19 mouse cellular contexts compared by ENCODE assay signal in the genomic region with DNA sequence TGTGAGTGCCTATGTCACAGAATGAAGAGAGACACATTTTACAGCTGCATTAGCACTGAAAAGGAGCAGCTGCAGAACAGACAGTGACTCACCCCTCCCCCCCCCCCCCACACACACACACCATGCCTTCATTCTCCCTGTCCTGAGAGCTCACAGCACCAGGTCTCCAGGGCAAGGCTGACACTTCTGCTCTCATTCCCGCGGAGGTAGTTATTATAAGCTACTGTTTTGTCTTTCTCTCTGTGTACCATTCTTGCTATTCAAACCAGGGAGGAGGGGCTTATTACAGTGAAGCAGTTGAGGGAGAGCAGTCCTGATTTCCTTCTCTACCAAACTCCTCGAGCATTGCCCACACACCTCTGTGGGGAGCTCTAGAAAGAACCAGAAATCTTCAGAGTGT. TPM values are rescaled to one million over a fixed set of nuclear protein-coding genes. Genes with fewer than 3 reads are reported as not detected.
DNase-seq lines count a peak whose midpoint lies in the region; ATAC-seq and TF ChIP-seq lines count a peak whose summit lies in the region.
"Had no signal": no experiment of that assay in that cellular context is flagged by ENCODE, and none has a peak within 500 bp of the region (broad histone marks: within the 10 kb centered on the region; RNA-seq: fewer than 3 reads in every experiment).

No protein-coding gene starts in this region.

- 39% methylated on average over 3 of the region's 3 CpGs for WGBS in midbrain, embryonic 12.5 days
- WGBS in midbrain, embryonic 10.5 days, result 46% methylated on average over 3 of the region's 3 CpGs
- WGBS in forebrain, embryonic 15.5 days, result 13% methylated on average over 3 of the region's 3 CpGs
- 3% methylated on average over 3 of the region's 3 CpGs for WGBS in neural tube, embryonic 13.5 days
- 20% methylated on average over 3 of the region's 3 CpGs for WGBS in kidney, embryonic 14.5 days

- no peaks in the 10 kb centered on the region for H3K36me3 ChIP-seq in midbrain, embryonic 12.5 days
- no peaks in the 10 kb centered on the region for H3K36me3 ChIP-seq in midbrain, embryonic 10.5 days
- H3K36me3 ChIP-seq in forebrain, embryonic 15.5 days, result no peaks in the 10 kb centered on the region
- no peaks in the 10 kb centered on the region for H3K36me3 ChIP-seq in neural tube, embryonic 13.5 days
- no peaks in the 10 kb centered on the region for H3K36me3 ChIP-seq in kidney, embryonic 14.5 days (ENCODE audit: control insufficient read depth, insufficient read depth, low read length)
- H3K36me3 ChIP-seq: heart, embryonic 12.5 days; limb, embryonic 13.5 days had no signal

- no peak overlapping the region for H3K27ac ChIP-seq in midbrain, embryonic 12.5 days (replicated peaks)
- H3K27ac ChIP-seq in midbrain, embryonic 10.5 days (replicated peaks), result no peak overlapping the region
- H3K27ac ChIP-seq in forebrain, embryonic 15.5 days (replicated peaks), result no peak overlapping the region
- H3K27ac ChIP-seq in neural tube, embryonic 13.5 days (replicated peaks), result no peak overlapping the region
- no peak overlapping the region for H3K27ac ChIP-seq in kidney, embryonic 14.5 days (ENCODE audit: low read depth, low read length)
- H3K27ac ChIP-seq: limb, embryonic 13.5 days had no signal

- peak; percentile 71 for ATAC-seq in midbrain, embryonic 12.5 days (ENCODE audit: low FRiP score, low read depth)
- ATAC-seq in forebrain, embryonic 15.5 days (replicated peaks), result peak; percentile 35; the same call in 1 of the 2 replicates
- peak; percentile 86 for ATAC-seq in neural tube, embryonic 13.5 days (ENCODE audit: low read depth)
- ATAC-seq in kidney, embryonic 14.5 days (ENCODE audit: low FRiP score, low TSS enrichment), result no peak

- H3K9ac ChIP-seq in midbrain, embryonic 12.5 days (replicated peaks), result no peak overlapping the region
- H3K9ac ChIP-seq in forebrain, embryonic 15.5 days (replicated peaks), result no peak overlapping the region
- no peak overlapping the region for H3K9ac ChIP-seq in neural tube, embryonic 13.5 days
- no peak overlapping the region for H3K9ac ChIP-seq in kidney, embryonic 14.5 days (ENCODE audit: low read depth, low read length)
- H3K9ac ChIP-seq: heart, embryonic 12.5 days; limb, embryonic 13.5 days had no signal

- TF ChIP-seq CTCF in brain, embryonic 14.5 days (IDR thresholded peaks at IDR 0.05; ENCODE audit: borderline replicate concordance, extremely low read depth, insufficient read depth, insufficient read length), result no peak

- H3K4me2 ChIP-seq in midbrain, embryonic 12.5 days (replicated peaks), result no peak overlapping the region
- H3K4me2 ChIP-seq in forebrain, embryonic 15.5 days (replicated peaks), result no peak overlapping the region
- no peak overlapping the region for H3K4me2 ChIP-seq in neural tube, embryonic 13.5 days
- no peak overlapping the region for H3K4me2 ChIP-seq in kidney, embryonic 14.5 days (replicated peaks; ENCODE audit: low read depth, low read length)
- H3K4me2 ChIP-seq: heart, embryonic 12.5 days; limb, embryonic 13.5 days had no signal

- TF ChIP-seq POLR2A in brain, embryonic 14.5 days (IDR thresholded peaks at IDR 0.05; ENCODE audit: borderline replicate concordance, extremely low read depth, insufficient read depth, insufficient read length, poor library complexity, severe bottlenecking), result no peak

- H3K27me3 ChIP-seq in midbrain, embryonic 12.5 days, result no peaks in the 10 kb centered on the region
- no peaks in the 10 kb centered on the region for H3K27me3 ChIP-seq in midbrain, embryonic 10.5 days (ENCODE audit: low read depth, poor library complexity, severe bottlenecking)
- H3K27me3 ChIP-seq in forebrain, embryonic 15.5 days, result no peaks in the 10 kb centered on the region
- H3K27me3 ChIP-seq in neural tube, embryonic 13.5 days, result no peaks in the 10 kb centered on the region
- no peaks in the 10 kb centered on the region for H3K27me3 ChIP-seq in kidney, embryonic 14.5 days (ENCODE audit: control insufficient read depth, insufficient read depth, low read length)
- H3K27me3 ChIP-seq: heart, embryonic 12.5 days; limb, embryonic 13.5 days had no signal

- no peak overlapping the region for H3K4me3 ChIP-seq in midbrain, embryonic 12.5 days
- no peak overlapping the region for H3K4me3 ChIP-seq in midbrain, embryonic 10.5 days
- H3K4me3 ChIP-seq in forebrain, embryonic 15.5 days, result no peak overlapping the region
- H3K4me3 ChIP-seq in neural tube, embryonic 13.5 days, result no peak overlapping the region
- H3K4me3 ChIP-seq in kidney, embryonic 14.5 days (ENCODE audit: low read length), result no peak overlapping the region
- H3K4me3 ChIP-seq: heart, embryonic 12.5 days; limb, embryonic 13.5 days had no signal

- DNase-seq in midbrain, embryonic 10.5 days (ENCODE audit: low spot score), result no peak
- DNase-seq in brain, embryonic 14.5 days (ENCODE audit: low read depth), result peak; percentile 30
- DNase-seq in spleen, postnatal 14 days (ENCODE audit: low spot score in 2 of 2), result no peak
- DNase-seq: adrenal gland, postnatal 36 days; cerebellum, postnatal 10 days; gastrocnemius, postnatal 10 days; heart, postnatal 4 days; kidney, adult 11 months; kidney, postnatal 36 days; layer of hippocampus, postnatal 36 days; lung, postnatal 14 days; thymus, postnatal 25 days had no signal

- H3K9me3 ChIP-seq in midbrain, embryonic 12.5 days, result no peaks in the 10 kb centered on the region
- no peaks in the 10 kb centered on the region for H3K9me3 ChIP-seq in midbrain, embryonic 10.5 days (replicated peaks)
- H3K9me3 ChIP-seq in forebrain, embryonic 15.5 days, result no peaks in the 10 kb centered on the region
- no peaks in the 10 kb centered on the region for H3K9me3 ChIP-seq in neural tube, embryonic 13.5 days
- H3K9me3 ChIP-seq in kidney, embryonic 14.5 days (ENCODE audit: control insufficient read depth, low read length), result no peaks in the 10 kb centered on the region
- H3K9me3 ChIP-seq: heart, embryonic 12.5 days; limb, embryonic 13.5 days had no signal

- H3K4me1 ChIP-seq in midbrain, embryonic 12.5 days, result peaks cover 3% of the 10 kb centered on the region; the same call in 1 of the 2 replicates
- H3K4me1 ChIP-seq in midbrain, embryonic 10.5 days, result peaks cover 5% of the 10 kb centered on the region; the same call in 1 of the 2 replicates
- H3K4me1 ChIP-seq in forebrain, embryonic 15.5 days, result no peaks in the 10 kb centered on the region
- peaks cover 15% of the 10 kb centered on the region for H3K4me1 ChIP-seq in neural tube, embryonic 13.5 days (replicated peaks)
- H3K4me1 ChIP-seq in kidney, embryonic 14.5 days (ENCODE audit: control insufficient read depth, insufficient read depth, low read length), result no peaks in the 10 kb centered on the region
- H3K4me1 ChIP-seq: limb, embryonic 13.5 days had no signal

RNA-seq across cellular contexts. Expression of gene Dnah3, which starts 25.9 kb away (rescaled TPM):
- 0.08 TPM in 1 of 2 replicates, not detected in the other for polyA plus RNA-seq in midbrain, embryonic 12.5 days (2016; fragmentation: Nextera tagmentation; extraction: Ambion mirVana)
- not detected in 2 replicates for polyA plus RNA-seq in midbrain, embryonic 10.5 days (2016; fragmentation: Nextera tagmentation; extraction: Ambion mirVana)
- polyA plus RNA-seq in brain, embryonic 14.5 days (2012; rRNA removed), result 0.10 and 0.15 TPM in 2 replicates
- polyA plus RNA-seq in forebrain, embryonic 15.5 days (2015; fragmentation: Nextera tagmentation; extraction: Ambion mirVana), result 0.06 and 0.22 TPM in 2 replicates
- polyA plus RNA-seq in neural tube, embryonic 13.5 days (2015; fragmentation: Nextera tagmentation; extraction: Ambion mirVana), result 0.10 TPM in 1 of 2 replicates, not detected in the other
- polyA plus RNA-seq in kidney, embryonic 14.5 days (2014; fragmentation: Nextera tagmentation; extraction: Ambion mirVana), result 0.04 TPM in 1 of 2 replicates, not detected in the other
- polyA plus RNA-seq: heart, embryonic 12.5 days; limb, embryonic 13.5 days; liver, embryonic 16.5 days had no signal

RNA-seq across cellular contexts. Expression of gene Tmem159, which starts 33.0 kb away (rescaled TPM):
- 19.3 and 25.4 TPM in 2 replicates for polyA plus RNA-seq in midbrain, embryonic 12.5 days (2016; fragmentation: Nextera tagmentation; extraction: Ambion mirVana)
- polyA plus RNA-seq in midbrain, embryonic 10.5 days (2016; fragmentation: Nextera tagmentation; extraction: Ambion mirVana), result 23.9 and 25.9 TPM in 2 replicates
- 4.0 and 6.0 TPM in 2 replicates for polyA plus RNA-seq in brain, embryonic 14.5 days (2012; rRNA removed)
- polyA plus RNA-seq in forebrain, embryonic 15.5 days (2015; fragmentation: Nextera tagmentation; extraction: Ambion mirVana), result 6.2 and 7.7 TPM in 2 replicates
- 12.7 and 14.3 TPM in 2 replicates for polyA plus RNA-seq in neural tube, embryonic 13.5 days (2015; fragmentation: Nextera tagmentation; extraction: Ambion mirVana)
- 28.6 and 30.5 TPM in 2 replicates for polyA plus RNA-seq in kidney, embryonic 14.5 days (2014; fragmentation: Nextera tagmentation; extraction: Ambion mirVana)
